Mouse (Mus musculus) midbrain, postnatal 0 days (tissue): Measurements from ENCODE around the gene Zfhx3. TPM values are rescaled to one million over a fixed set of nuclear protein-coding genes. Genes with fewer than 3 reads are reported as not detected.
A peak's percentile ranks its signal among the peaks of the same experiment; 100 is the strongest.

Experiments
- ATAC-seq: fragments of 200-750 bp; cut with Nextera tagmentation; 2 replicates; pipeline ENCODE4 v1.8.0; 2017; ENCODE audit warnings: moderate number of reproducible peaks, mild to moderate bottlenecking, moderate TSS enrichment, moderate library complexity; ENCODE audit not compliant: low FRiP score
- DNase-seq: peaks from one replicate; pipeline ENCODE4 v3.0.0-alpha.2; 2015; ENCODE audit warnings: low spot score
- H3K27ac ChIP-seq: fragments of 300-500 bp; sonication (generic); 2 replicates; pipeline ENCODE4 v1.5.1; 2014; ENCODE audit warnings: low read depth, mild to moderate bottlenecking, low read length, mixed read lengths
- H3K27me3 ChIP-seq: fragments of 300-500 bp; sonication (generic); 2 replicates; pipeline ENCODE4 v1.6.1; 2014; ENCODE audit warnings: low read length, control low read depth, mixed read lengths; ENCODE audit not compliant: insufficient read depth
- H3K36me3 ChIP-seq: fragments of 300-500 bp; sonication (generic); 2 replicates; pipeline ENCODE4 v1.6.1; 2014; ENCODE audit warnings: low read length, control low read depth, mixed read lengths; ENCODE audit not compliant: insufficient read depth
- H3K4me1 ChIP-seq: fragments of 300-500 bp; sonication (generic); 2 replicates; pipeline ENCODE4 v1.6.1; 2014; ENCODE audit warnings: mild to moderate bottlenecking, control low read depth, antibody characterized with exemption, low read length, mixed read lengths; ENCODE audit not compliant: insufficient read depth
- H3K4me2 ChIP-seq: fragments of 300-500 bp; sonication (generic); 2 replicates; pipeline ENCODE4 v1.6.1; 2014; ENCODE audit warnings: low read depth, mild to moderate bottlenecking, low read length, mixed read lengths; ENCODE audit not compliant: poor library complexity, severe bottlenecking
- H3K4me3 ChIP-seq: fragments of 300-500 bp; sonication (generic); 2 replicates; pipeline ENCODE4 v1.5.1; 2014; ENCODE audit warnings: low read depth, mild to moderate bottlenecking, low read length, moderate library complexity
- H3K9ac ChIP-seq: fragments of 300-500 bp; sonication (generic); replicated peaks from 2 replicates; pipeline ENCODE4 v1.6.1; 2014; ENCODE audit warnings: mild to moderate bottlenecking, low read length, moderate library complexity, mixed read lengths; ENCODE audit not compliant: poor library complexity, severe bottlenecking
- H3K9me3 ChIP-seq: fragments of 300-500 bp; sonication (generic); 2 replicates; pipeline ENCODE4 v1.6.1; 2016; ENCODE audit warnings: low read length, control low read depth
- CTCF ChIP-seq: IDR thresholded peaks from 2 replicates; pipeline ENCODE4 v1.5.1; 2016; ENCODE audit warnings: antibody characterized with exemption, mild to moderate bottlenecking
- WGBS: fragments of 180-500 bp; shearing (Covaris S2); extraction: QIAGEN DNeasy Blood & Tissue Kit; methylation state at CpG from one replicate; pipeline ENCODE4 v1.1.7; 2014; 5-methylcytosine and 5-hydroxymethylcytosine counted together
- polyA plus RNA-seq: library from polyadenylated mRNA; unstranded; fragments of >200 nt; fragmentation: Nextera tagmentation; extraction: Ambion mirVana; gene quantifications from 2 replicates; pipeline ENCODE4 v1.2.1, GENCODE M21; 2015
- total RNA-seq: library from RNA; depleted of rRNA; stranded (reverse); fragments of >200 nt; gene quantifications from 2 replicates; pipeline ENCODE4 v1.2.3, GENCODE M21; 2014

Gene Zfhx3
- total and polyA plus RNA-seq, 2 experiments from 2014 or later = 33.1 to 44.5 TPM

DNA sequence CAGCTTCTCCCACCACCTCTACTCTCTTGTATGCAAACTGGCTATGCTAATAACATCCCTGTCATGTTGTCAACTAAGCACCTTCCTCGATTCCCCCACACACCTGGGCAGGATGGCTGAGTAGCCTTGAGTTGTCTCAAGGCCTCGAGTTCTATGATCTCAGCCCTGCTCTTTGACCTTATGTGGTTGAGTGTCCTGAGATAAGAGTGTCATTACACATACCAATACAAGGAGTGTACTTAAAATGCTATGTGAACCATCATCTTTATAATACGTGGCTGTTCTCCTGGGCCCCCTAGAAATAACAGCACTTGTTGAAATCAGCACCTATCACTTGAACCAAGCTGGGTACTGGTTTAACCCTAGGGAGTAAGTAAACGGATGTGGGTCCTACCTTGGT is 492.1 kb downstream of the Zfhx3 start:
- 92% methylated on average over 4 of the region's 4 CpGs for WGBS
- H3K4me3 ChIP-seq = no peak overlapping the region
- DNase-seq = no peak
- no peaks in the 10 kb centered on the region; the same call in 1 of the 2 replicates for H3K27me3 ChIP-seq
- H3K9ac ChIP-seq = no peak overlapping the region
- H3K36me3 ChIP-seq = no peaks in the 10 kb centered on the region
- H3K9me3 ChIP-seq = no peaks in the 10 kb centered on the region
- H3K4me2 ChIP-seq = no peak overlapping the region
- no peak for TF ChIP-seq CTCF
- no peaks in the 10 kb centered on the region for H3K4me1 ChIP-seq
- no peak overlapping the region for H3K27ac ChIP-seq
- no peak for ATAC-seq

DNA sequence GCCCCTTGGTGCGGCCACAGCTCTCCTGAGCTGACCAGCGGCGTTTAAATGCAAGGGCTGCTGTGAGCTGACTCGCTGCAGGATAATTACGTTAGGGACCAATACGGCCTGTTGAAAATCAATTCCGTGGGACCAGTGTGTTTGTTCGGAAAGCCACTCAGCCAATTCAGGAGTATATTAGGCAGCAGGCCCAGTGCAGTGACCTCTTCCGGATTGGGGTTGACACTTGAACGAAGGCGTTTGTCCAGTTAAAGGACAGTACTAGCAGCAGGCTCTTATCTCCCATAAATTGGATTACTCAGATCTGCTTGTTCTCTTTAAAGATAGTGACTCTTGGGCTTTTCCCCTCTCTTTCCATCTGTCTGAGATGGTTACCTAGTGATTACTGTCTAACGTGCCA is 493.9 kb downstream of the Zfhx3 start:
- Histone ChIP-seq H3K27ac (no peak overlapping the region), H3K36me3 (no peaks in the 10 kb centered on the region), H3K4me3 (no peak overlapping the region), H3K9me3 (no peaks in the 10 kb centered on the region), H3K4me2 (no peak overlapping the region), H3K27me3 (no peaks in the 10 kb centered on the region), H3K4me1 (no peaks in the 10 kb centered on the region), H3K9ac (no peak overlapping the region)
- DNase-seq = no peak
- no peak for TF ChIP-seq CTCF
- ATAC-seq = no peak
- 45% methylated on average over 12 of the region's 12 CpGs for WGBS

DNA sequence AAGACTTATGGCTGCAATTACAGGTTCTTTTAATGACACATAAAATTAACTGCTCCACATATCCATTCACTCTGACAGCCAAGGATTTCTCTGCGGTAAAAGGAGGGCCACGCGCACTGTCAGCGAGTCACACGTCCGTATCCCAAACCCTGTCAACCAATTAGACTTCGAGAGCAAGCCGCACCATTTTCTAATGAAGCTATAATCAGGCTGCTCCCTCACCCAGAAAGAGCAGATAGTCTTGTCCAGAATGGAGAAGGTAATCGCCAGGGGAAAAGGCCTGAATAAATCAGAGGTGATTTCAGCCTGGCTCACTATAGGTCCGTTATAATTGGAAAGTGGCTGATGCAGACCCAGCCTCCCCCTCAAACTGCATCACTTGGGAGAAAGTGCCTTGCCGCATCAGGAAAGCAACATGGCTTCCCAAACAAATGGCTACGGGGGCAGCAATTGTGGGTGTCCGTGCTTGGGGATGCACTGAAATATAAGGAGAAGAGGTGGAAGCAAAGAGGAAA is 494.9 kb downstream of the Zfhx3 start:
- no peaks in the 10 kb centered on the region for H3K9me3 ChIP-seq
- no peak overlapping the region for H3K9ac ChIP-seq
- no peak overlapping the region for H3K27ac ChIP-seq
- no peak for DNase-seq
- no peaks in the 10 kb centered on the region for H3K4me1 ChIP-seq
- ATAC-seq = no peak
- 60% methylated on average over 13 of the region's 13 CpGs for WGBS
- no peaks in the 10 kb centered on the region for H3K36me3 ChIP-seq
- no peaks in the 10 kb centered on the region for H3K27me3 ChIP-seq
- TF ChIP-seq CTCF = no peak
- H3K4me3 ChIP-seq = no peak overlapping the region
- no peak overlapping the region for H3K4me2 ChIP-seq

DNA sequence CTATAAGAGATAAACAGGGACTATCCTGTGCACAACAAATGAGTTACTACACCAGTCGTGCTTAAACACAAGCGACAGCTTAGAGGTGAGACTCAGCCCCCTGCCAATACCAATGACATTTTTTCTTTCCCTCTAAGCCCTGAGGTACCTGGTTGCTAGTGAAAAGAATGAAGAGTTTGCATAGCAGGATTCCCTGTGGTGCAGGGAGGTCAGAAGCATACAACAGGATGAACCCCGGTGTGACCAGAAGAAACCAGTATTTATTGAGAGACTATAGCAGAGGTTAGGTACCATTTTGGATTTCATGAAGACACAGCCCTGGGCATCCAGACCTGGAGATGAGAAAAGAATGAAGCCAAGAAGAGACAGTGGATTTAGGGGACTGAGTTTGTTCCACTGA is 498.0 kb downstream of the Zfhx3 start:
- Histone ChIP-seq H3K27ac (no peak overlapping the region), H3K27me3 (no peaks in the 10 kb centered on the region), H3K4me2 (no peak overlapping the region), H3K9ac (no peak overlapping the region), H3K4me1 (no peaks in the 10 kb centered on the region), H3K36me3 (no peaks in the 10 kb centered on the region), H3K4me3 (no peak overlapping the region), H3K9me3 (no peaks in the 10 kb centered on the region)
- WGBS = 62% methylated on average over 3 of the region's 3 CpGs
- no peak for TF ChIP-seq CTCF
- DNase-seq = no peak
- ATAC-seq = no peak

DNA sequence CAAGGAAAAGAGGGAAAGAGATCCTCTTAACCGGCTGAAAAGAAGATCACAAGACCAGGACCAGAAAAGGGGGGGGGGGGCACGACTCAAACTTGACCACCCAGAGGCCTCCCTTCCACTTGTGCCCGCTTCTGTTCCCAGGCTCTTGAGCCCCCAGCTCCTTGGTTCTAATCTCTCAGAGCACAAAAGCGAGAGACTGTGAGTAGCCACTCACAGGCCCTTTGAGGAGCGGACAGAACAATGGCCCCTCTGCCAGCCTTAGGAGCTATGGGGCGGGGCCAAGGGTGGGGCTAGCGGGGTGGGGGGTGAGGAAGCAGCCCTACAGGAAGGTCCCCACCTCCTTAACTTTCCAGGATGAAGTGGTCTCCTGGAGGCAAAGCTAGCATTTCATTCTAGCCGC is 508.4 kb downstream of the Zfhx3 start:
- H3K9me3 ChIP-seq = no peaks in the 10 kb centered on the region
- no peak overlapping the region for H3K27ac ChIP-seq
- DNase-seq = no peak
- H3K36me3 ChIP-seq = no peaks in the 10 kb centered on the region
- no peak for TF ChIP-seq CTCF
- H3K4me3 ChIP-seq = no peak overlapping the region
- no peak overlapping the region for H3K9ac ChIP-seq
- no peaks in the 10 kb centered on the region for H3K4me1 ChIP-seq
- no peaks in the 10 kb centered on the region for H3K27me3 ChIP-seq
- WGBS = 24% methylated on average over 8 of the region's 8 CpGs
- ATAC-seq = no peak
- H3K4me2 ChIP-seq = no peak overlapping the region

DNA sequence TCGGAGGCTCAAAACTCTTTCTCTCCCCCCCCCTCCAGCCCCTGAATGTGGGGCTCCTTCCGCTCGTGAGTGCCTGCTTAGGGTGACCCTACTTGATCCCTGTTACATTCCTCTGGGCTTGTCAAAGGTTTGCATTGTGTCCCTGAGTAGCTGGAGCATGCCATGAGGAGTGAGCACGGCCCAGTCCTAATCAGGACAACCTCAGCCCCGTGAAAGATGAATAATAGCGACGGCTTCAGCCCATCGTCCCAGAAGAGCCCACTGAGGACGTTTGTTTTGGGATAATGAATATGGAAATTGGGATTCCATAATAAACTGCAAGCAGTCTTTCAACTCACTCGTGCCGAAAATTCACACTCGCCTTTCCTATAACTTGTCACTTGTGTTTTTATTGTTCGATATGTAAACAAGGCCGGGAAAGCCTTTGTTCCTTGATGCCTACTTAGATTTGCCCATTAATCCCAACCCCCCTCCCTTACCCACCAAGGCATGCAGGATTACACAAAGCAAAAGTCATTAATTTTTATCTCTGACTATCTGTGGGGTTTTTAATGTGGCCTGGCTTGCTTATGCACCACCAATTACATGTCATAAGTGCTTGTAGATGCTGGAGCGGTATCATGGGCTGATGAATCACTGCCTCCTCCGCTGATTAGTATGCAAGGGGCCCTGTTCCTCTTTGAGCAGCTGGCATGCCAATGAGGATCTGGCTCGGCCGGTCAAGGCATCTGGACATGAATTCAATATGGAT is 512.3 kb downstream of the Zfhx3 start:
- no peaks in the 10 kb centered on the region for H3K27me3 ChIP-seq
- peaks cover 6% of the 10 kb centered on the region; the same call in 1 of the 2 replicates for H3K9me3 ChIP-seq
- no peaks in the 10 kb centered on the region for H3K4me1 ChIP-seq
- H3K4me3 ChIP-seq = no peak overlapping the region
- H3K36me3 ChIP-seq = no peaks in the 10 kb centered on the region
- H3K4me2 ChIP-seq = no peak overlapping the region
- H3K27ac ChIP-seq = no peak overlapping the region
- 0 out of 2 replicates have a peak overlapping the region, but pooled peaks have one; percentile 8 for H3K9ac ChIP-seq
- ATAC-seq (peak; percentile 44; the same call in 1 of the 2 replicates), DNase-seq (peak; percentile 68)
- no peak for TF ChIP-seq CTCF
- 23% methylated on average over 18 of the region's 18 CpGs for WGBS
